Mouse (Mus musculus) CH12.LX (cell line): ENCODE data around the gene Gm8113. TPM values are rescaled to one million over a fixed set of nuclear protein-coding genes. Genes with fewer than 3 reads are reported as not detected.
"Not testable (repeated sequence)": the region's sequence is repeated elsewhere in the genome, so short reads cannot be mapped to it uniquely, and the experiment has no call there.

ENCODE experiments used
- DNase-seq: peaks from one replicate; pipeline ENCODE4 v3.0.0-alpha.2; 2013; ENCODE audit errors: extremely low read depth
- H3K27ac ChIP-seq: 2 replicates; pipeline ENCODE4 v1.5.1; 2012; ENCODE audit warnings: low read depth, mild to moderate bottlenecking, control low read depth, moderate library complexity; ENCODE audit not compliant: insufficient read depth
- H3K27me3 ChIP-seq: replicated peaks from 2 replicates; pipeline ENCODE3; 2012; ENCODE audit warnings: inconsistent platforms
- H3K36me3 ChIP-seq, 2 experiments: replicated peaks in 1 of 2; 2 replicates each; pipeline versions ENCODE3 to v1.6.1; 2012; ENCODE audit warnings: inconsistent platforms in 1 of 2, low read length in 1 of 2, mild to moderate bottlenecking in 1 of 2, mixed read lengths in 1 of 2, moderate library complexity in 1 of 2; ENCODE audit not compliant: control insufficient read depth in 1 of 2, insufficient read depth in 1 of 2
- H3K4me1 ChIP-seq, 2 experiments: 2 replicates each; pipeline ENCODE4 v1.6.1; 2012; ENCODE audit warnings: inconsistent platforms in 1 of 2, moderate library complexity in 1 of 2; ENCODE audit not compliant: insufficient read depth in 2 of 2, control insufficient read depth in 1 of 2
- H3K4me2 ChIP-seq: 2 replicates; pipeline ENCODE4 v1.6.1; 2012; ENCODE audit warnings: low read depth, mild to moderate bottlenecking, control low read depth; ENCODE audit not compliant: poor library complexity, insufficient read depth, severe bottlenecking
- H3K4me3 ChIP-seq, 3 experiments: fragments of 150-350 bp in 1 of 3; sonication (generic) in 1 of 3; replicated peaks in 1 of 3; 2 replicates each; pipeline versions ENCODE3 to v1.5.1; 2011 to 2012; ENCODE audit warnings: low read depth in 2 of 3, low read length in 2 of 3, mild to moderate bottlenecking in 2 of 3, moderate library complexity in 2 of 3, control low read depth in 1 of 3, improper control_type of control experiment in 1 of 3, inconsistent platforms in 1 of 3, mixed read lengths in 1 of 3; ENCODE audit not compliant: poor library complexity in 1 of 3
- H3K79me2 ChIP-seq: replicated peaks from 2 replicates; pipeline ENCODE4 v1.6.1; 2012; ENCODE audit warnings: mild to moderate bottlenecking, moderate library complexity; ENCODE audit not compliant: control insufficient read depth, poor library complexity, insufficient read depth, severe bottlenecking; ENCODE audit errors: extremely low read depth
- H3K9ac ChIP-seq: 2 replicates; pipeline ENCODE4 v1.6.1; 2012; ENCODE audit warnings: low read depth, mild to moderate bottlenecking, control low read depth, moderate library complexity; ENCODE audit not compliant: insufficient read depth
- H3K9me3 ChIP-seq: replicated peaks from 2 replicates; pipeline ENCODE3; 2012; ENCODE audit warnings: low read length, inconsistent platforms, mixed read lengths
- CTCF ChIP-seq, 2 experiments: IDR thresholded peaks in 1 of 2; conservative IDR thresholded peaks in 1 of 2; 2 replicates each; pipeline ENCODE4 v1.5.1; 2011 to 2012; ENCODE audit warnings: low read depth in 2 of 2, low read length in 2 of 2, improper control_type of control experiment in 1 of 2, inconsistent platforms in 1 of 2, mild to moderate bottlenecking in 1 of 2, moderate library complexity in 1 of 2
- E2F4 ChIP-seq: IDR thresholded peaks from 2 replicates; pipeline ENCODE4 v1.6.1; 2011; ENCODE audit warnings: low read depth, low read length, improper control_type of control experiment; ENCODE audit not compliant: insufficient replicate concordance
- RAD21 ChIP-seq: IDR thresholded peaks from 2 replicates; pipeline ENCODE4 v1.6.1; 2011; ENCODE audit warnings: low read depth, mild to moderate bottlenecking, low read length, improper control_type of control experiment, moderate library complexity
- SMC3 ChIP-seq: IDR thresholded peaks from 2 replicates; pipeline ENCODE4 v1.6.1; 2011; ENCODE audit warnings: low read depth, low read length, improper control_type of control experiment
- dilution Hi-C: fragments of 300-500 bp; cut with MboI; formaldehyde crosslinking; loops from 2 replicates; pipeline ENCODE4 v1.14.3; 2020; ENCODE audit warnings: low sequenced_read_pairs; ENCODE audit not compliant: extremely low pct_unique_long_range_greater_than_20kb, extremely low pct_ligation_motif_present
- in situ Hi-C: fragments of 300-500 bp; cut with MboI; formaldehyde crosslinking; loops from 3 replicates; pipeline ENCODE4 v1.14.3; 2019; ENCODE audit warnings: low sequenced_read_pairs, low pct_ligation_motif_present, low pct_unique_long_range_greater_than_20kb, mixed read lengths
- polyA plus RNA-seq: library from polyadenylated mRNA; unstranded; fragments of >175 nt; gene quantifications from 2 replicates; pipeline ENCODE4 v1.2.1, GENCODE M21; 2012; ENCODE audit warnings: low read depth; ENCODE audit not compliant: insufficient read length
- total RNA-seq, 2 experiments: library from RNA; depleted of rRNA; stranded (reverse); fragments of 300-350 nt in 1 of 2; fragments of >200 nt in 1 of 2; gene quantifications; 2 replicates each; pipeline ENCODE4 v1.2.3; 2012 to 2014

Gene Gm8113
- total and polyA plus RNA-seq, 3 experiments: 0.04 to 0.41 (median 0.38) TPM

- H3K9me3 ChIP-seq, H3K9ac ChIP-seq, H3K27ac ChIP-seq, H3K4me3 ChIP-seq, H3K79me2 ChIP-seq, dilution Hi-C loops, H3K4me1 ChIP-seq, H3K4me2 ChIP-seq, H3K36me3 ChIP-seq, H3K27me3 ChIP-seq: not testable (repeated sequence)
- DNase-seq: peak; percentile 54
- TF ChIP-seq CTCF (conservative IDR thresholded peaks at IDR 0.05 in 1 of 2, IDR thresholded peaks at IDR 0.05 in 1 of 2; ENCODE audit: low read depth in 2 of 2, low read length in 2 of 2) (peak; percentile 44 to 67), RAD21 (peak; percentile 55), SMC3 (peak; percentile 52), E2F4 (0 out of 2 replicates have a peak, but pooled peaks have one; percentile 41)
- in situ Hi-C loops: loop anchor here (10.0 kb wide), 1 partner anchor 52 kb away; no protein-coding TSS in a partner anchor
Measured at GRCm38 (mm10) chr14:43932991-43933390, 7.8 kb downstream of the Gm8113 start.

DNA sequence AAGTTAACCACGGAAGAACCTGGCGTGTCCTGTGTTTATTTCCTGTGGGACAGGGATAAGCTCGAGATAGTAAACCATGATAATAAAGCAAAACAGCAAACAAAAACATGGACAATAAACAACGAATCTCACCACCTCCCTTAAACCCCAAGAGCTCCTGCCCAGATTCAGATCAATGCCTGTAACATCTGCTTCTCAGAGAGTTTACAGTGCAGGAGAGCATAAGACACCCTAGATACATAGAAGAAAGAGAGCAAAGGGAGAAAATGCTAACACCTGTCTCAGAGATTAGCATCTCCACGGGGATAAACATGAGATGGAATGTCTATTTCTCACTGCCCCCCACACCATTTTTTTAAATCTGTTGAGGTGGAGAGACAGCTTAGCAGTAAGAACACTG is 8.2 kb downstream of the Gm8113 start:
- H3K27ac ChIP-seq, H3K4me1 ChIP-seq, H3K9ac ChIP-seq, H3K27me3 ChIP-seq, H3K4me2 ChIP-seq, DNase-seq, H3K36me3 ChIP-seq, H3K79me2 ChIP-seq, dilution Hi-C loops, H3K4me3 ChIP-seq, H3K9me3 ChIP-seq: not testable (repeated sequence)
- in situ Hi-C loops: loop anchor here (10.0 kb wide), 1 partner anchor 51 kb away; no protein-coding TSS in a partner anchor

DNA sequence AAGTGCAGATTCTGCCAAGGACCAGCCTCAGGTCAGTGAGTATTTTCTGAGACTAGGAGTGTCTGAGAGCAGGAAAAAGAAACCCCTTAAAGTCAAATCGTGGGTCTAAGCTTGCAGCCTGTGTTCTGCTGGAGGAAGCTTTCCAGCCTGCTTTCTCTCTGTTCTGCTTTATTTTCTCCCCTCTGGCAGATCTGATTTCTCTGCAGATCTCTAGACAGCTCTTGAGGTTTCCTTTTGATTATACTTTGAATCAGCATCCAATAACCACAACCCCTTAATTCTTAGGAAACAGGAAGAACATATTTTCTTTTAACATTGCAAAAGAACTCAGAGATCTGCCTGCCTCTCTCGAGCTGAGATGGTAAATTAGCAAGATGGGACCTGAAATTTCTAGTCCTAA is 28.2 kb downstream of the Gm8113 start:
- H3K4me1 ChIP-seq, H3K4me3 ChIP-seq, H3K27me3 ChIP-seq, H3K4me2 ChIP-seq, H3K79me2 ChIP-seq, dilution Hi-C loops, H3K27ac ChIP-seq, H3K36me3 ChIP-seq, H3K9ac ChIP-seq, H3K9me3 ChIP-seq, in situ Hi-C loops, DNase-seq: not testable (repeated sequence)

DNA sequence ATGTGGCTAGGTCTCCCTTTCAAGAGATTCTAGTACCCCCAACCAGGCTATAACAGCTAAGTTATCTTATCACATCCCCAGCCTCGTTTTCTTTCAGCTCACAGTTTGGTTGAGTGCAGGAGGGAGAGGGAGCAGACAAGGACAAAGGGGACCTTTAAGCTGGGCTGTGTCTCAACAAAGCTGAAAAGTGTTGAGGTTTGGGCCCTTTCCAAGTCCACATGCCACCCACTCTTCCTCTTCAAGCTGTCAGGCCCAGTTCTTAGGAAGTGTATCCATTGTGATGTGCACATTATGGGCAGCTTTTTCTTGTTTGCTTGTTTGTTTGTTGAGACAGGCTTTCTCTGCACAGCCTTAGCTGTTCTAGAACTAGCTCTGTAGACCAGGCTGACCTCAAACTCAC is 29.9 kb downstream of the Gm8113 start:
- dilution Hi-C loops, H3K9me3 ChIP-seq, H3K4me1 ChIP-seq, H3K4me2 ChIP-seq, H3K9ac ChIP-seq, H3K27me3 ChIP-seq, DNase-seq, H3K36me3 ChIP-seq, H3K4me3 ChIP-seq, H3K27ac ChIP-seq, H3K79me2 ChIP-seq, in situ Hi-C loops: not testable (repeated sequence)

- H3K4me3 ChIP-seq, H3K4me2 ChIP-seq, H3K27me3 ChIP-seq, H3K79me2 ChIP-seq, H3K27ac ChIP-seq, DNase-seq, dilution Hi-C loops, H3K9me3 ChIP-seq, H3K36me3 ChIP-seq, in situ Hi-C loops, H3K4me1 ChIP-seq, H3K9ac ChIP-seq: not testable (repeated sequence)
Measured at GRCm38 (mm10) chr14:43956769-43957168, 31.6 kb downstream of the Gm8113 start, which contains the start of gene Ang5. Gene Ang5, plus strand, starts transcription at chr14:43957069.
